Mouse (Mus musculus): ENCODE data around the gene Ivns1abp. TPM values are rescaled to one million over a fixed set of nuclear protein-coding genes. Genes with fewer than 3 reads are reported as not detected.
A peak's percentile ranks its signal among the peaks of the same experiment; 100 is the strongest.

Gene Ivns1abp
- polyA plus RNA-seq, 1 experiment from 2014 or later = 444 TPM

GRCm38 (mm10) chr1:151329601-151330000, 14.7 kb upstream of the Ivns1abp start:
- no peak overlapping the region for H3K4me2 ChIP-seq (ENCODE audit: low read depth)
- no peaks in the 10 kb centered on the region for H3K36me3 ChIP-seq (ENCODE audit: control insufficient read depth, insufficient read depth, low read length)
- no peak overlapping the region for H3K27ac ChIP-seq (ENCODE audit: low read depth, low read length)
- WGBS = 84% methylated on average over 7 of the region's 7 CpGs
- no peaks in the 10 kb centered on the region for H3K27me3 ChIP-seq (ENCODE audit: control insufficient read depth, insufficient read depth, low read length)
- H3K4me1 ChIP-seq (ENCODE audit: control insufficient read depth, insufficient read depth, low read length) = no peaks in the 10 kb centered on the region
- ATAC-seq (ENCODE audit: insufficient read depth, low FRiP score, low TSS enrichment) (no peak), DNase-seq (ENCODE audit: low spot score) (no peak)
- H3K9ac ChIP-seq (ENCODE audit: low read length) = no peak overlapping the region
- H3K4me3 ChIP-seq (ENCODE audit: low read depth, low read length) = no peak overlapping the region
- H3K9me3 ChIP-seq (ENCODE audit: control insufficient read depth, low read length) = no peaks in the 10 kb centered on the region

DNA sequence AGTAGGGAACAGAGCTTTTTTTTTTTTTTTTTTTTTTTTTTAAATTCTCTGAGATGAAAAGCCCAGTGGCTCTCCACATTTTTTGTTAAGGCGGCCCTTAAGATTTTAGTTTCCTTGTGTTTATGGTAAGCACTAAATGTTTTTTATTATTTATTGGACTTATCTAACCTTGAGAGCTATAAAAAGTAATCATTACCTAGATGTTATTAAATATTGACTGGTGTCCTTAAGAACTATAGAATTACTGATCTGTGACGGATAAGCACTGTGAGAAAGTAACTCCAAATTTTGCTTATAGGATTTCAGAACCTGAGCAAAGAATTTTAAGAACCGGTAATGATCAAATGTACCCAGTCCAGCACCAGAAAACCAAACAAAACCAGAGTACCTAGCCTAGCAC, 11.5 kb upstream of the Ivns1abp start:
- Histone ChIP-seq H3K4me2 (ENCODE audit: low read depth) (no peak overlapping the region), H3K4me1 (ENCODE audit: control insufficient read depth, insufficient read depth, low read length) (no peaks in the 10 kb centered on the region), H3K27me3 (ENCODE audit: control insufficient read depth, insufficient read depth, low read length) (no peaks in the 10 kb centered on the region), H3K27ac (ENCODE audit: low read depth, low read length) (no peak overlapping the region), H3K4me3 (ENCODE audit: low read depth, low read length) (no peak overlapping the region), H3K9me3 (ENCODE audit: control insufficient read depth, low read length) (no peaks in the 10 kb centered on the region), H3K36me3 (ENCODE audit: control insufficient read depth, insufficient read depth, low read length) (no peaks in the 10 kb centered on the region), H3K9ac (ENCODE audit: low read length) (no peak overlapping the region)
- WGBS = 98% methylated on average over 3 of the region's 3 CpGs
- DNase-seq (ENCODE audit: low spot score) = no peak
- ATAC-seq (ENCODE audit: insufficient read depth, low FRiP score, low TSS enrichment) = no peak

DNA sequence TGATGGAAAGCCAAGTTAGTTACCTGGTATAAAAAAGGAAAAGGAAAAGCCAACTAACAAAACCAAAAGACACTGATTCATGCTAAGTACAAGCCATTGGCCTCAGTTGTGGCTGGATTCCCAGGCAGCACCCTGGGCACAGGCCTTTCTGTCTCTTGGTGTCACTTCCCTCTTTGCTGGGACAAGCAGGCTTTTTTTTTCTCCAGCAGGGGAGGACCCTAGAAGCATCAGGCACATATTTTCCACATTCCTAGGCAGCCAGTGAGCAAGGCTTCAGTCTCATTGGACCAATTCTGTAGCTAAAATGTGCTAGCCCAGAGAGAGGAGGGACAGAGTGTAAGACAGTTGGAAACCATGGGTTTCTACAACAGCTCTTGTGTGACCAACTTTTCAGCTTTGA, 6.0 kb upstream of the Ivns1abp start:
- Histone ChIP-seq H3K4me2 (ENCODE audit: low read depth) (no peak overlapping the region), H3K27me3 (ENCODE audit: control insufficient read depth, insufficient read depth, low read length) (no peaks in the 10 kb centered on the region), H3K4me3 (ENCODE audit: low read depth, low read length) (no peak overlapping the region), H3K4me1 (ENCODE audit: control insufficient read depth, insufficient read depth, low read length) (peaks cover 11% of the 10 kb centered on the region; the same call in 1 of the 2 replicates), H3K9ac (ENCODE audit: low read length) (no peak overlapping the region), H3K27ac (ENCODE audit: low read depth, low read length) (no peak overlapping the region), H3K9me3 (ENCODE audit: control insufficient read depth, low read length) (no peaks in the 10 kb centered on the region), H3K36me3 (ENCODE audit: control insufficient read depth, insufficient read depth, low read length) (no peaks in the 10 kb centered on the region)
- ATAC-seq (ENCODE audit: insufficient read depth, low FRiP score, low TSS enrichment) (no peak), DNase-seq (ENCODE audit: low spot score) (no peak)

DNA sequence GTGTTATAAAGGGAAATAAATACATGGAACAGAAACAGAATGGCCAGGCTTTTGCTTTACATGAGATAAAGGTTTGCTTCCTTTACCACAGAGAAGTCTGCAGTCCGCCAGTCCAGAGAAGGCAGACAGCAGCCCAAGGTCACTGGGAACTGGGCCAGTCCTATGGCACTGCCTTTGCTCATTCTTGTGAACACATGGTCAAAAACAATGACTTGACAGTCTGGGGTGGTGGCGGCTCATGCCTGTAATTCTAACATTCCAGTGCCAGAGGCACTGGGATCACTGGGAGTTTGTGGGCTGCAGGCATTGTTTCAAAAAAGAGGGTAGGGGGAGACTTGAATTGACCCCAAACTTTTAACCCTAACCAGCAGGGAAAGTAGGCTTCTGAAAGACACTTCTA, 5.3 kb upstream of the Ivns1abp start:
- Histone ChIP-seq H3K4me2 (ENCODE audit: low read depth) (no peak overlapping the region), H3K4me3 (ENCODE audit: low read depth, low read length) (no peak overlapping the region), H3K4me1 (ENCODE audit: control insufficient read depth, insufficient read depth, low read length) (peaks cover 11% of the 10 kb centered on the region; the same call in 1 of the 2 replicates), H3K27ac (ENCODE audit: low read depth, low read length) (no peak overlapping the region), H3K27me3 (ENCODE audit: control insufficient read depth, insufficient read depth, low read length) (no peaks in the 10 kb centered on the region), H3K9me3 (ENCODE audit: control insufficient read depth, low read length) (no peaks in the 10 kb centered on the region), H3K9ac (ENCODE audit: low read length) (no peak overlapping the region), H3K36me3 (ENCODE audit: control insufficient read depth, insufficient read depth, low read length) (no peaks in the 10 kb centered on the region)
- DNase-seq (ENCODE audit: low spot score) (no peak), ATAC-seq (ENCODE audit: insufficient read depth, low FRiP score, low TSS enrichment) (peak; percentile 11; the same call in 1 of the 2 replicates)
- 38% methylated on average over 2 of the region's 2 CpGs for WGBS

GRCm38 (mm10) chr1:151341321-151342044, 2.8 kb upstream of the Ivns1abp start:
- no peak overlapping the region for H3K27ac ChIP-seq (ENCODE audit: low read depth, low read length)
- H3K4me2 ChIP-seq (ENCODE audit: low read depth) = no peak overlapping the region
- DNase-seq (ENCODE audit: low spot score) = no peak
- no peaks in the 10 kb centered on the region for H3K27me3 ChIP-seq (ENCODE audit: control insufficient read depth, insufficient read depth, low read length)
- ATAC-seq (ENCODE audit: insufficient read depth, low FRiP score, low TSS enrichment) = no peak
- no peaks in the 10 kb centered on the region for H3K36me3 ChIP-seq (ENCODE audit: control insufficient read depth, insufficient read depth, low read length)
- H3K9ac ChIP-seq (ENCODE audit: low read length) = no peak overlapping the region
- H3K4me3 ChIP-seq (ENCODE audit: low read depth, low read length) = no peak overlapping the region
- no peaks in the 10 kb centered on the region for H3K9me3 ChIP-seq (ENCODE audit: control insufficient read depth, low read length)
- 69% methylated on average over 8 of the region's 8 CpGs for WGBS
- H3K4me1 ChIP-seq (ENCODE audit: control insufficient read depth, insufficient read depth, low read length) = peaks cover 16% of the 10 kb centered on the region

- no peak overlapping the region for H3K27ac ChIP-seq (ENCODE audit: low read depth, low read length)
- DNase-seq (ENCODE audit: low spot score) = no peak
- peaks cover 23% of the 10 kb centered on the region for H3K4me1 ChIP-seq (ENCODE audit: control insufficient read depth, insufficient read depth, low read length)
- no peak overlapping the region for H3K9ac ChIP-seq (ENCODE audit: low read length)
- no peak overlapping the region for H3K4me3 ChIP-seq (ENCODE audit: low read depth, low read length)
- H3K36me3 ChIP-seq (ENCODE audit: control insufficient read depth, insufficient read depth, low read length) = no peaks in the 10 kb centered on the region
- no peak overlapping the region for H3K4me2 ChIP-seq (ENCODE audit: low read depth)
- H3K9me3 ChIP-seq (ENCODE audit: control insufficient read depth, low read length) = no peaks in the 10 kb centered on the region
- no peaks in the 10 kb centered on the region for H3K27me3 ChIP-seq (ENCODE audit: control insufficient read depth, insufficient read depth, low read length)
- no peak for ATAC-seq (ENCODE audit: insufficient read depth, low FRiP score, low TSS enrichment)
- 79% methylated on average over 3 of the region's 3 CpGs for WGBS
Measured at GRCm38 (mm10) chr1:151342311-151342710, 2.0 kb upstream of the Ivns1abp start.

GRCm38 (mm10) chr1:151342968-151343367, 1.3 kb upstream of the Ivns1abp start:
- Histone ChIP-seq H3K27me3 (ENCODE audit: control insufficient read depth, insufficient read depth, low read length) (no peaks in the 10 kb centered on the region), H3K9ac (ENCODE audit: low read length) (no peak overlapping the region), H3K4me1 (ENCODE audit: control insufficient read depth, insufficient read depth, low read length) (peaks cover 23% of the 10 kb centered on the region), H3K4me3 (ENCODE audit: low read depth, low read length) (no peak overlapping the region), H3K9me3 (ENCODE audit: control insufficient read depth, low read length) (no peaks in the 10 kb centered on the region), H3K27ac (ENCODE audit: low read depth, low read length) (no peak overlapping the region), H3K4me2 (ENCODE audit: low read depth) (0 out of 2 replicates have a peak overlapping the region, but pooled peaks have one; percentile 0), H3K36me3 (ENCODE audit: control insufficient read depth, insufficient read depth, low read length) (no peaks in the 10 kb centered on the region)
- ATAC-seq (ENCODE audit: insufficient read depth, low FRiP score, low TSS enrichment) (no peak), DNase-seq (ENCODE audit: low spot score) (no peak)
- 28% methylated on average over 6 of the region's 6 CpGs for whole genome bisulfite sequencing

DNA sequence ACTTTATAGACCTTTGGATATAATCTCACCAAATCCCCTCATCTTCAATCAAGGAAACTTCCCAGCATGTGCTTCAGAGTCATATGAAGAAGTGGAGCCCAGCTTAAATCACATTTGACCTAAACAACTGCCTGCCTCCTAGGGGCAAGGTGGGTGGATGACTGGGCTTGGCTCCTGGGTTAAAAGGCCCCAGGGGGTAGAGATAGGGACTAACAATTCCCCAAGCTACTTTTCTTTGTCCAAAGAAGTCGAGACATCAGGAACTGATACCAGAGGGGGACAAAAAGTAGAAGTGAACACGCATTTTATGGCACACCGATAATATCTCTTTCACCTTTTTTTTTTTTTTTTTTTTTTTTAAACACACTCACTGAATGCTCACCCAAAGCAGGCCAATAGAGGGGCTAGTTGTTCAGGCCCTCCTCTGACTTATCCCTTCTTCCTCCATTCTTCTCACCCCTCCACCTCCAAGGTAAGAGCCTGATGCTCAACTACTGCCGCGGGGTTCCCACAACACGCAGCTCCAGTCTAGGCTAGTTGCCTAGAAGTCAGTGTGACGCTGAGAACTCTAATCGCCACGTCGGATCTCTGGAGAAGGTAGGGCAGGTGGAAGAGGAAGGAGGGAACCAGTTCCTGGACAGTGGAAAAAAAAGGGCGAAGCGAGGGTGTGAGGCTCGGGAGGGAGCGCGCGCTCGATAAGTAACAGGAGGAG, 550 bp upstream of the Ivns1abp start:
- H3K36me3 ChIP-seq (ENCODE audit: control insufficient read depth, insufficient read depth, low read length) = no peaks in the 10 kb centered on the region
- 0 out of 2 replicates have a peak overlapping the region, but pooled peaks have one; percentile 15 for H3K27ac ChIP-seq (ENCODE audit: low read depth, low read length)
- DNase-seq (ENCODE audit: low spot score) (no peak), ATAC-seq (ENCODE audit: insufficient read depth, low FRiP score, low TSS enrichment) (no peak; the same call in 1 of the 2 replicates)
- no peaks in the 10 kb centered on the region for H3K27me3 ChIP-seq (ENCODE audit: control insufficient read depth, insufficient read depth, low read length)
- WGBS = under 1% methylated on average over 17 of the region's 17 CpGs
- H3K4me1 ChIP-seq (ENCODE audit: control insufficient read depth, insufficient read depth, low read length) = peaks cover 23% of the 10 kb centered on the region
- peak overlapping the region; percentile 90 for H3K4me3 ChIP-seq (ENCODE audit: low read depth, low read length)
- H3K9me3 ChIP-seq (ENCODE audit: control insufficient read depth, low read length) = no peaks in the 10 kb centered on the region
- peak overlapping the region; percentile 97 for H3K9ac ChIP-seq (ENCODE audit: low read length)
- H3K4me2 ChIP-seq (ENCODE audit: low read depth) = peak overlapping the region; percentile 61
